Mouse (Mus musculus) sigmoid colon, adult 10 weeks (tissue): ENCODE data around the gene Ccnh. TPM values are rescaled to one million over a fixed set of nuclear protein-coding genes. Genes with fewer than 3 reads are reported as not detected.

Experiments
- polyA plus RNA-seq: library from polyadenylated mRNA; stranded (reverse); fragments of 350-450 nt; fragmentation: Illumina TruSeq; extraction: RNeasy Lipid Tissue Mini Kit (QIAGEN cat#74804); gene quantifications from one replicate; pipeline ENCODE4 v1.2.3, GENCODE M21; 2014; ENCODE audit warnings: low read depth, low replicate concordance

Gene Ccnh
- 89.2 TPM for polyA plus RNA-seq

GRCm38 (mm10) chr13:85188903-85189643 is at the start of gene Ccnh:
TSS of gene Ccnh (plus strand) at chr13:85189408.

Other genes starting within 250 kb of the Ccnh start
- gene Rasa1, start 99.7 kb downstream of the Ccnh start, polyA plus RNA-seq: 183 TPM